Mouse (Mus musculus) heart, embryonic 16.5 days (tissue): ENCODE measurements around the gene Gm20388. TPM values are rescaled to one million over a fixed set of nuclear protein-coding genes. Genes with fewer than 3 reads are reported as not detected.
A peak's percentile ranks its signal among the peaks of the same experiment; 100 is the strongest.

ENCODE experiments used
- ATAC-seq: fragments of 200-750 bp; cut with Nextera tagmentation; replicated peaks from 2 replicates; pipeline ENCODE4 v1.8.0; 2017; ENCODE audit warnings: moderate number of reproducible peaks; ENCODE audit not compliant: insufficient read depth, low FRiP score; ENCODE audit errors: extremely low read depth
- H3K27ac ChIP-seq: fragments of 300-500 bp; sonication (generic); 2 replicates; pipeline ENCODE4 v1.5.1; 2014; ENCODE audit warnings: mild to moderate bottlenecking, low read length, control low read depth, moderate library complexity
- H3K27me3 ChIP-seq: fragments of 300-500 bp; sonication (generic); 2 replicates; pipeline ENCODE4 v1.6.1; 2014; ENCODE audit warnings: low read length, mixed read lengths; ENCODE audit not compliant: control insufficient read depth, insufficient read depth
- H3K36me3 ChIP-seq: fragments of 300-500 bp; sonication (generic); 2 replicates; pipeline ENCODE4 v1.6.1; 2014; ENCODE audit not compliant: control insufficient read depth, insufficient read depth
- H3K4me1 ChIP-seq: fragments of 300-500 bp; sonication (generic); 2 replicates; pipeline ENCODE4 v1.6.1; 2014; ENCODE audit warnings: low read length, mixed read lengths; ENCODE audit not compliant: control insufficient read depth, insufficient read depth
- H3K4me2 ChIP-seq: fragments of 300-500 bp; sonication (generic); 2 replicates; pipeline ENCODE4 v1.6.1; 2014; ENCODE audit warnings: low read depth, mild to moderate bottlenecking, control low read depth, low read length
- H3K4me3 ChIP-seq: fragments of 300-500 bp; sonication (generic); 2 replicates; pipeline ENCODE4 v1.5.1; 2014; ENCODE audit warnings: mild to moderate bottlenecking, control low read depth, low read length
- H3K9ac ChIP-seq: fragments of 300-500 bp; sonication (generic); 2 replicates; pipeline ENCODE4 v1.6.1; 2014; ENCODE audit warnings: low read length, control low read depth
- H3K9me3 ChIP-seq: fragments of 300-500 bp; sonication (generic); replicated peaks from 2 replicates; pipeline ENCODE4 v1.6.1; 2016; ENCODE audit warnings: low read length; ENCODE audit not compliant: control insufficient read depth
- WGBS: fragments of 180-500 bp; shearing (Covaris S2); extraction: QIAGEN DNeasy Blood & Tissue Kit; methylation state at CpG from one replicate; pipeline ENCODE4 v1.1.7; 2014; 5-methylcytosine and 5-hydroxymethylcytosine counted together
- polyA plus RNA-seq: library from polyadenylated mRNA; unstranded; fragments of >200 nt; fragmentation: Nextera tagmentation; extraction: Ambion mirVana; gene quantifications from 2 replicates; pipeline ENCODE4 v1.2.1, GENCODE M21; 2015

The Gm20388 gene
- polyA plus RNA-seq, 1 experiment from 2014 or later: 4.5 TPM

DNA sequence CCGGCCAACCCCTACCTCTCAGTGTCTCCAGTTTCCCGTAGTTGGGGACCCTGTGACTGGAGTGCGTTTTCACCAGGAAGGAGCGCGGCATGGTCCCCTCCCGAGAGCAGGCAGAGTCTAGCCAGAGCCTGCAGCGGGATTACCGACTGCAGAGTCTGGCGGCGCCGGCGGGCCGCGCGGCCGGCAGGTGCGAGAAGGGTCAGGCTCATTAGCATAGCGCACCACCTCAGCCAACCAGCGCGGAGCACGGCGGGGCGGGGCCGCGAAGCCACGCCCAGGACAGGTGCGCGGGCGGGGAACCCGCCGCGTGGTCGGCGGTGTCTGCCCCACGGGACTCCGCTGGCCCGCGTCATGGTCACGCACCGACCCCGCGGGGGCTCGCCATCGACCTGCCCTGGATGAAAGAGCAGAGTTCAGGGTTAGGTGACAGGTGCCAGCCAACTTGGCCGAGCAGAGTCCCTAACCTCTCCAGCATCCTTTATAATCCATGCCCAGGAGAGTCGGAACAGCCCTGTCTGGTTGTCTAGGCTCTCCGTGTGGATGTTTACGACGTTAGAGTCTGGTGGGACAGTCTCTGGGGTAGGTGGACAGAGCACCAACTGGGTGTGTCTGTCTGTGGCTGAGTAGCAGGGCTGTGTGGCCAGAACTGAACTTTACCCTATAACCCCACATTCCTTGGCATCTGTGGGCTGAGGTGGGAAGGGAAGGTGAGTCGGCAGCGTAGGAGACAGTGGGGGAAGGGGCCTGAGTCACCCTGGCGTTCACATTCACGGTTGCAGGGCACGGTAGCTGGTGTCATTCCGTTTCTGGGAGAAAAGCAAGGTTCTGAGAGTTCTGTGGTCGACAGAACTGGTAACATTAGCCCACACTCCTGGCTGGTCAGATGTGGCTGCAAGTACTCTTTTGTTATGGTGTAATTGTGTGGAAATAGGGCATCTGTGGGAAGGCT, 2550.2 kb downstream of the Gm20388 start, which contains the start of gene Snai3:
TSS of gene Snai3 (minus strand) at position 210 of the 949 bp plus-strand sequence.
- Histone ChIP-seq H3K9ac (peak within 1 kb of the TSS; percentile 67), H3K4me1 (peaks cover 34% of the 10 kb centered on the region), H3K27me3 (peaks cover 8% of the 10 kb centered on the region; the same call in 1 of the 2 replicates), H3K27ac (no peak within 1 kb of the TSS), H3K4me2 (peak within 1 kb of the TSS; percentile 86), H3K9me3 (no peaks in the 10 kb centered on the region), H3K4me3 (peak within 1 kb of the TSS; percentile 53), H3K36me3 (0 out of 2 replicates have a peak, but pooled peaks cover 3% of the 10 kb centered on the region)
- ATAC-seq: peak; percentile 66
- WGBS: 5% methylated on average over 56 of the region's 56 CpGs

DNA sequence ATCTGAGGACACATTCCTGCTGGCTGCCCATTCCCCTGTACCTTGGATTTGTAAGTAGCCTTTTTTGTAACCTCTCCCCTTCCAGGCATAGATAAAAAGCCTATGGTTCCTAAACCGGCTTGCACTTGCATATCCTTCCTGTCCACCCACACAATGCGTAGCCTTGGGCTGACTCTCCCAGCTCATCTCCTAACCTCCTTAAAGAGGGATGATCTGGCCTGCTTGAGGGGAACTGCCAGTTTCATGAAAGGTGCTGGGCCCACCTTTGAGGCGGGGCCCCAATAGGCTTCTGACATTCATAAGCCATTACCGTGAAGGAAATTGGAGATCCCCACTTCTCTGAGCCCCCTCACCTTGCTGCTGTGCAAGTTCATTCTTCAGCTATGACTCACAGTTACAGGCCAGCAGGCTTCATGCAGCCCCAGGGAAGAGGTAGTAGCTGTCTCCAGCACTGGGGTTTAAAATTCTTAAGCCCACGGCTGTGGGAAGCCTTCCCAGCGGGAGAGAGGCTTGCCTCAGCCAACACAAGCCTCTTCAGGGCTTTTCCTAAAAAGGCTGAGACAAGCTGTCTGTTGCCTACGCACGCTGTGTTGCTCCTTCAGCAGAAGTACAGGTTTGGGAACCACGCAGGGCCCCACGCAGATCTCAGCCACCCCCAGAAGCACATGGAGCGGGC, 2551.0 kb downstream of the Gm20388 start:
- Histone ChIP-seq H3K9ac (no peak overlapping the region), H3K27ac (no peak overlapping the region), H3K36me3 (0 out of 2 replicates have a peak, but pooled peaks cover 4% of the 10 kb centered on the region), H3K4me3 (no peak overlapping the region), H3K4me1 (peaks cover 34% of the 10 kb centered on the region), H3K9me3 (no peaks in the 10 kb centered on the region), H3K27me3 (peaks cover 8% of the 10 kb centered on the region; the same call in 1 of the 2 replicates), H3K4me2 (no peak overlapping the region)
- 60% methylated on average over 11 of the region's 11 CpGs for WGBS
- no peak for ATAC-seq

DNA sequence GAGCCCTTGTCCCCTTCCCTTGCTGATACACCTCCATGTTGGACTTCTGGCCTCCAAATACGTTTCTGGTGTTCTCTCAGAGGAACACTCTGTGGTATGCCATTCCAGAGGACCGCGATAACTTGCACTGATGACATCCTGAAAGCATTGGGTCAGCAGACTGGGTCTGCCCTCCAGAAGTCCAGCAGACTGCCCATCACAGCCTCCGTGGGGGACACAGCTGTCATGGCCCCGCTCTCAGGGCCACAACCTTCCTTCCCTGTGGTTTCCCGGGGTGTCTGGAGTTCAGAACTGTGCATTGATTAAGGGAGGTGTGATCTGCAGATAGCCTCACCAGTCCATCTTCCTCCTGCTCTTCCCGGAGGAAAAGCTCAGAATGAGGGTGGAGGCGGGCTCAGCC, 2551.9 kb downstream of the Gm20388 start:
- ATAC-seq: no peak
- H3K9me3 ChIP-seq: no peaks in the 10 kb centered on the region
- no peak overlapping the region for H3K4me3 ChIP-seq
- WGBS: 62% methylated on average over 8 of the region's 8 CpGs
- peaks cover 8% of the 10 kb centered on the region; the same call in 1 of the 2 replicates for H3K27me3 ChIP-seq
- H3K4me1 ChIP-seq: peaks cover 34% of the 10 kb centered on the region
- H3K27ac ChIP-seq: no peak overlapping the region
- no peak overlapping the region for H3K4me2 ChIP-seq
- peaks cover 8% of the 10 kb centered on the region; the same call in 1 of the 2 replicates for H3K36me3 ChIP-seq
- no peak overlapping the region for H3K9ac ChIP-seq

DNA sequence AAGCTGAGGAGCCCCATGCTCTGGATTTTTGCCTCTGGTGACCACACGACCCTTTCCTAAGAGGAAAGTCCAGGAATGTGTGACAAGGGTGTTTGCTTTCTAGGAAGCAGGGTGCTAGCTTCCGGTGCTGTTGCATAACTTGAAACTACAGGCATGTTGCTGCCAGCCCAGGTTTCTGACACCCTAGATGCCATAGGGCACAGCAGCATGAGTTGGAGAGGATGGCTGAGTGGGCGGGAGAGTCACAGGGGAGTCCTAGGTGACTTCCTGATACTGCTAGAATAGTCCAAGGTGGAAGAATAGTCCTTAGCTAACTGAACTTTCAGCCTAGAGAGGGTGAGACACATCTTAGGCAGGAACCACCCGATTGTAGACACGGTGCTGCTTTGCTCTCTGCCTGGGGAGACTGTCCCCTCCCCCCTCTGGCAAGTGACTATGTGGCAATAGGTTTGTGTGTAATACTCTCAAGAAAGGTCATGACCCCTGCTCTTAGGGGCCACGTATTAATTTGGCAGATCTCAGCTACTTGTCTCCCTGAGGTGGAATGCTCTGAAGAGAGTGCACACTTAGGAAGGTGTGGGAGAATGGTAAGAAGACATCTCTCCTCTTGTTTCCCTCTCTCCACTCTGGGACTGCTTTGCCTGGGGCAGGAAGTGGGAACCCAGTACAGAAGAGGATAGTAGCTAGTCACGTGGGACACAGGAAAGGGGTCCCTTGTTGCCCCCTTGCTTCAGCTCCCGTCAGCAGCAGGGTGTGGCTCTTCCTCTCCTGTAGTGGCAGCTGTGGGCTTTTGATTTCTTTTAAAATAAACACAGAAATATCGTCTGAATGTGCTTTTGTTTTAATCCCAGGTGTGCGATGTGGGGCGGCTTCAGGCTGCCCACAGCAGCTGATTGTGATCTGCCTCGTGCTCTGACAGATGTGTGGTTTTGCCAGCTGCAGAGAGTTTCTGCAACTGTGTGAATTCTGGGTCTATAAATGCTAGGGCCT, 2553.3 kb downstream of the Gm20388 start:
- Histone ChIP-seq H3K4me1 (peaks cover 34% of the 10 kb centered on the region), H3K4me2 (no peak overlapping the region), H3K27ac (no peak overlapping the region; the same call in 1 of the 2 replicates), H3K27me3 (peaks cover 3% of the 10 kb centered on the region; the same call in 1 of the 2 replicates), H3K36me3 (peaks cover 12% of the 10 kb centered on the region), H3K9ac (no peak overlapping the region), H3K9me3 (no peaks in the 10 kb centered on the region), H3K4me3 (no peak overlapping the region)
- 33% methylated on average over 12 of the region's 12 CpGs for WGBS
- ATAC-seq: 0 out of 2 replicates have a peak, but pooled peaks have one; percentile 21

DNA sequence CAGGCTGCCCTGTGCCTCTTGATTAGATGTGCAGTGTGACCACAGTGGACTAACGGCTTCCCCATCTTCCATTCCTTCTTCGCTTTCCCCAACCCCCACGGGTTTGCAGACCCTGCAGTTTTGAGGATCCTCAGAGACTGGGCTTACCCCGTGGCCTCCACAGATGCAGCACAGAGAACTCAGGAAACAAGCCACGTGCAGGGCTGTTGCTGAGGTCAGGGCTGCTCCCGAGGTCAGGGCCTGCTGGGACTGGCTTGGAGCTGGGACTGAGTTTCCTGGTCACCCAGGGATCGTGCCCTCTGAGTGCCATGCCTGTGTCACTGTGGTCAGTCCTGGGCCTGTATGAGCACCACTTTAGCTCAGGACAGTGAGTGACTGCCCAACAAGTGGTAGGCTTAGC, 2554.3 kb downstream of the Gm20388 start:
- H3K4me3 ChIP-seq: no peak overlapping the region
- no peak overlapping the region for H3K9ac ChIP-seq
- no peak overlapping the region for H3K4me2 ChIP-seq
- peaks cover 3% of the 10 kb centered on the region; the same call in 1 of the 2 replicates for H3K27me3 ChIP-seq
- no peaks in the 10 kb centered on the region for H3K9me3 ChIP-seq
- ATAC-seq: no peak
- peaks cover 32% of the 10 kb centered on the region for H3K4me1 ChIP-seq
- peaks cover 12% of the 10 kb centered on the region for H3K36me3 ChIP-seq
- no peak overlapping the region for H3K27ac ChIP-seq
- 56% methylated on average over 7 of the region's 7 CpGs for WGBS

DNA sequence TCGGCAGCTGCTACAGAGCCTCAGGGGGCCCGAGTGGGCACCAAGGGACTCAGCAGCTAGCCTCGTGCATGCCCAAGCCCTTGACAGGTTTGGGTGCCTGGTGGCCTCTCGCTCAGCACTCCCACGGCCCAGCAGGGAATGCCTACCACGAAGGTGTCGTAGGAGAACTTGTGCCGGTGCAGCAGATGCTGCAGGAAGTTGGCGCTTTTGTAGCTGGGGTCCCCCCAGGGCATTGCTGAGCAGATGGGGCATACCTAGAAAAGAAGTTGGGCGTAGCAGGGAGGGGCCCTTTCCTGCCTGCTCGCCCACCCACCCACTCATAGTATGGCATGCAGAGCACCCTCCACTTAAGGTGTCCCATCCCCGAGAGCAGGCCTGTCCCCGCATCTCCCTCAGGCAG, 2557.2 kb downstream of the Gm20388 start:
- Histone ChIP-seq H3K36me3 (peaks cover 12% of the 10 kb centered on the region), H3K4me2 (no peak overlapping the region), H3K4me1 (peaks cover 12% of the 10 kb centered on the region), H3K9me3 (no peaks in the 10 kb centered on the region), H3K27me3 (no peaks in the 10 kb centered on the region), H3K4me3 (no peak overlapping the region), H3K9ac (no peak overlapping the region), H3K27ac (no peak overlapping the region)
- ATAC-seq: no peak
- WGBS: 85% methylated on average over 13 of the region's 13 CpGs

DNA sequence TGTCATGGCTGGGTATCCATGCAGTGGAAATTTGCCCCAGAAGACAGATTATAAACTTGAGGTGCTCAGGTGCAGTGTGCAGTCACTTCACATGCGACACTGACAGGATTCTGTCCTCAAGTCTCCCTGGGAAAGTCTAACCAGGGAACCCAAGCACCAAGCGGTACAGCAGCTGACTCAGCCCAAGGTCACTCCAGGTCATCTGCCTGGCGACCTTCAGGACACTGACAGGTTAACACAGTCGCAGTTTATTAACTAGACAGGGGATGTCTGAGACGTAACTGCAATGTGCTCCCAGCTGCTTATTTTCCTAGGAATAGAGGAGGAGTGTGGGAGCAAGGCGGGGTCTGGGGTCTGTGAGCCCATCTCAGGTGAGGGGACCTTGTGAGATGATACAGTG, 2558.8 kb downstream of the Gm20388 start:
- WGBS: 79% methylated on average over 6 of the region's 6 CpGs
- no peak overlapping the region for H3K9ac ChIP-seq
- H3K4me2 ChIP-seq: no peak overlapping the region
- no peaks in the 10 kb centered on the region for H3K9me3 ChIP-seq
- H3K4me3 ChIP-seq: no peak overlapping the region
- peaks cover 8% of the 10 kb centered on the region for H3K4me1 ChIP-seq
- H3K27ac ChIP-seq: no peak overlapping the region
- ATAC-seq: no peak
- no peaks in the 10 kb centered on the region for H3K27me3 ChIP-seq
- H3K36me3 ChIP-seq: peaks cover 17% of the 10 kb centered on the region

DNA sequence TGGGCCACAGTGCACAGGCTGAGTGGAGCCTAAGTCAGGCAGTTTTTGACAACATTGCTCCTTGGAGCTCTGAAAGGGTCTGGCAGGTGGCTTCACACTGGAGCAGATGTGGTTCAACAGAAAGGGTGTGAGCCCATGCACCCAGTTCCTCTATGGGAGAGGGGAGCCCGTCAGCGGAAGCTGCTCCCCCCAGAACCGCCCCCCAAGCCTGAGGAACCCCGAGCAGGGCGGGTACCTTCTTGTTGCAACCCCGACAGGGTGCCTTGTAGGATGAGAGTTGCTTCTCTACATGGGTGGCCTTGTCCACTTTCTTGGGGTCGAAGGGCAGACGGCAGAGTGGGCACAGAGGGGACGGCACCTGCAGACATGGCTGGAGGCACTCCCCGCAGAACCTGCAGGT, 2559.3 kb downstream of the Gm20388 start:
- peak; percentile 21; the same call in 1 of the 2 replicates for ATAC-seq
- Histone ChIP-seq H3K9ac (no peak overlapping the region), H3K27ac (no peak overlapping the region; the same call in 1 of the 2 replicates), H3K9me3 (no peaks in the 10 kb centered on the region), H3K4me2 (no peak overlapping the region), H3K36me3 (peaks cover 17% of the 10 kb centered on the region), H3K4me1 (peaks cover 14% of the 10 kb centered on the region), H3K4me3 (no peak overlapping the region), H3K27me3 (no peaks in the 10 kb centered on the region)
- 86% methylated on average over 10 of the region's 10 CpGs for WGBS
